Mouse (Mus musculus): ENCODE data around the gene Xylt1. TPM values are rescaled to one million over a fixed set of nuclear protein-coding genes. Genes with fewer than 3 reads are reported as not detected.

Xylt1 gene
- polyA plus RNA-seq, 1 experiment, result 8.3 TPM

DNA sequence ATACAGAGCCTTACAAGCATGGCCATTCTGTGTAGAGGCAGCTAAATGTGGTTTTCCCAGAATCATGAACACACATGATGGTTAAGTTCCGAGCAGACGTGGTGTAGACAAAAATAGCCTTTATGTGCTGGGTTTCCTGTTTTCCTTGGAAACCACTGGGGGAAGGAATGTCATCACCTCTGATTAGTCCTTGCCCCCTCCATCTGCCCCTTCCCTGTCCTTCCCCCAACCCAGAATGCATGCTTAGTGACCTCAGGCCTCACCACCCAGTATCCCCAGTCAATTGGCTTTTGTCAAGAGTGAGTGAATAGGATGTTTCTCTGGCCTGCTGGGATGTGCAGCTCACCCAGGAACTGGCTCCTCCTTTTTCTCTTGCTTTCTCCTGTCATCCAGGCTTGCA is 93.5 kb downstream of the Xylt1 start:
- H3K4me3 ChIP-seq (replicated peaks; ENCODE audit: insufficient read depth, low read depth, low read length), result no peak overlapping the region
- DNase-seq, result no peak
- no peak overlapping the region for H3K27ac ChIP-seq (ENCODE audit: insufficient read depth, low read length)
- no peak for TF ChIP-seq POLR2A (IDR thresholded peaks at IDR 0.05; ENCODE audit: borderline replicate concordance, insufficient read depth, low read length)
- TF ChIP-seq CTCF (IDR thresholded peaks at IDR 0.05; ENCODE audit: borderline replicate concordance, insufficient read depth, low read depth, low read length), result no peak
- 82% methylated on average over 2 of the region's 2 CpGs for WGBS
- H3K27me3 ChIP-seq (ENCODE audit: control insufficient read depth, insufficient read depth, low read length), result no peaks in the 10 kb centered on the region
- H3K4me1 ChIP-seq (ENCODE audit: control insufficient read depth, insufficient read depth, low read length), result no peaks in the 10 kb centered on the region; the same call in 1 of the 2 replicates

DNA sequence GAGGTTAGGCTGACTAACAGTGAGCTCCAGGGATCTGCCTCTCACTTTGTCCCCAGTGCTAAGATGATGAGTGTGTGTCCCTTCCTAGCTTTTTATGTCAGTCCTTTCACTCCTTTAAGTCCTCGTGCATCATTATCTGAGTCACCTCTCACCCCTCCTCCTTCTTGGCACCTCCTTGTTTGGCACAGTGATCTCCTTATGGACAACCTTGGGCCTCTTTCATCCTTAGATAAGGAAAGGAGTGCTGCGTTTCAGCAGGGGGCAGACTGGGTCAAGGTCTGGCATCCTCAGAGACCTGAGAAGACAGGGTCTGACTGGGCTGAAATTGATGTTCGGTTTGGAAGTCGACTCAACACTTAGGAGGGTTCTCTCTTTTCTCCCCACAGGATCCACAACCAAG is 94.3 kb downstream of the Xylt1 start:
- Histone ChIP-seq H3K4me1 (ENCODE audit: control insufficient read depth, insufficient read depth, low read length) (no peaks in the 10 kb centered on the region; the same call in 1 of the 2 replicates), H3K27ac (ENCODE audit: insufficient read depth, low read length) (no peak overlapping the region), H3K4me3 (replicated peaks; ENCODE audit: insufficient read depth, low read depth, low read length) (no peak overlapping the region), H3K27me3 (ENCODE audit: control insufficient read depth, insufficient read depth, low read length) (no peaks in the 10 kb centered on the region)
- WGBS, result 92% methylated on average over 4 of the region's 4 CpGs
- TF ChIP-seq CTCF (IDR thresholded peaks at IDR 0.05; ENCODE audit: borderline replicate concordance, insufficient read depth, low read depth, low read length) (no peak), POLR2A (IDR thresholded peaks at IDR 0.05; ENCODE audit: borderline replicate concordance, insufficient read depth, low read length) (no peak)
- no peak for DNase-seq

DNA sequence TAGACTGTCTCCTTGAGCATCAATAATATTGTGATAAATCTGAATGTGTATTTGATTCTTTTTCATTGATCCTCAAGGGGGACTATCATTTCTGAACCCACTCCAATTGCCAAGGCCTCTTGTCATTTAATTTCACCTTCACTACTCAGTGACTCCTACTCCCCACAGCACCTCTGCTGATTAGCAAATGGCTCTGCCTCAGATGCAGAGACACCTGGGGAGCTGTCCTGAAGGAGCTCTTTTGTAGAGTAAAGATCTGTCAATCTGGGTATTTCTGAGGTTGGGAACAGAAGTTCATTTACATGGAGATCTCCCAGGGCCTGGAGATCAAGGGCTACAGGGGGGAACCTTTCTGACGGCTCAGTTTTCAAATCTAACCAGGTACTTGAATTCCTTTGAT is 98.2 kb downstream of the Xylt1 start:
- 80% methylated on average over 1 of the region's 1 CpGs for WGBS
- Histone ChIP-seq H3K4me3 (replicated peaks; ENCODE audit: insufficient read depth, low read depth, low read length) (no peak overlapping the region), H3K27me3 (ENCODE audit: control insufficient read depth, insufficient read depth, low read length) (no peaks in the 10 kb centered on the region), H3K4me1 (ENCODE audit: control insufficient read depth, insufficient read depth, low read length) (no peaks in the 10 kb centered on the region), H3K27ac (ENCODE audit: insufficient read depth, low read length) (no peak overlapping the region)
- no peak for DNase-seq
- TF ChIP-seq POLR2A (IDR thresholded peaks at IDR 0.05; ENCODE audit: borderline replicate concordance, insufficient read depth, low read length) (no peak), CTCF (IDR thresholded peaks at IDR 0.05; ENCODE audit: borderline replicate concordance, insufficient read depth, low read depth, low read length) (no peak)

DNA sequence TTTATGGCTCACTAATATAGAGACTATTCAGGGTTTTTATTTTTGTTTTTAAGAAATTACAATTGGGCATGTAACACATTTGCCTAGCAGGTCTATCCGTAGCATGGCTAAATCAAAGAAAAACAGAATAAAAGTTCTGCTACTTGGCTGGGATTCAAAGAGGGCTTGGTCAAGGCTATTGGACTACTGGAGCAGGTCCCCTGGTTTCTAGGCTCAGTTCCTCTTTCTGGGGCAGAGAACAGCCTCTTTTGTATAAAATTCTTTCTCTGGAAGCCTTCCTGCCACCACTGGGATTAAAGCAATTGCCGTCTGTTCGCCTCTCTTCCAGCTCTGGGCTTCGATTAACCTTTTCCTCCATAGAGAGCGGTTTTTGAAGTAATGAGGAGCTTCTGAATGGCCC is 100.1 kb downstream of the Xylt1 start:
- TF ChIP-seq CTCF (IDR thresholded peaks at IDR 0.05; ENCODE audit: borderline replicate concordance, insufficient read depth, low read depth, low read length) (no peak), POLR2A (IDR thresholded peaks at IDR 0.05; ENCODE audit: borderline replicate concordance, insufficient read depth, low read length) (no peak)
- 82% methylated on average over 5 of the region's 5 CpGs for WGBS
- H3K4me3 ChIP-seq (replicated peaks; ENCODE audit: insufficient read depth, low read depth, low read length), result no peak overlapping the region
- no peaks in the 10 kb centered on the region for H3K27me3 ChIP-seq (ENCODE audit: control insufficient read depth, insufficient read depth, low read length)
- no peak overlapping the region for H3K27ac ChIP-seq (ENCODE audit: insufficient read depth, low read length)
- no peaks in the 10 kb centered on the region for H3K4me1 ChIP-seq (ENCODE audit: control insufficient read depth, insufficient read depth, low read length)
- no peak for DNase-seq

DNA sequence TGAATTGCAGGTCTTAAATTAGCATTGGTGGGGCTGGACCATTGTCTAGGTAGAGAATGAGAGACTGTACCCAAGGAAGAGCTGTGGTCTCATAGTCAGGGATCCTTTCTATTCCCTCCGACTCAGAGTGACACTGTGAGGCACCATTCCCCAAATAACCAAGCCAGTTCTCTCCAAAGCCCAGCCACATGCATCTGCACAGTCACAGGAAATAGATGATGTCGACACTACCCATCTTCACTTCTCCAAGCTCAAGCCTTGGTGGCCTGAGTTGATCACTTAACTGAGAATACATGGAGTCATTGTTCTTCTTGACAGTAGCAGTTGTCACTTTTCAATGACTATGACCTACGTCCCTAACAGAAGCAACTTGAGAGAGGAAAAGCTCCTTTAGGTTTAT is 100.6 kb downstream of the Xylt1 start:
- no peak overlapping the region for H3K27ac ChIP-seq (ENCODE audit: insufficient read depth, low read length)
- H3K4me3 ChIP-seq (replicated peaks; ENCODE audit: insufficient read depth, low read depth, low read length), result no peak overlapping the region
- no peak for DNase-seq
- TF ChIP-seq POLR2A (IDR thresholded peaks at IDR 0.05; ENCODE audit: borderline replicate concordance, insufficient read depth, low read length), result no peak
- no peak for TF ChIP-seq CTCF (IDR thresholded peaks at IDR 0.05; ENCODE audit: borderline replicate concordance, insufficient read depth, low read depth, low read length)
- no peaks in the 10 kb centered on the region for H3K4me1 ChIP-seq (ENCODE audit: control insufficient read depth, insufficient read depth, low read length)
- no peaks in the 10 kb centered on the region for H3K27me3 ChIP-seq (ENCODE audit: control insufficient read depth, insufficient read depth, low read length)
- WGBS, result 98% methylated on average over 3 of the region's 3 CpGs

DNA sequence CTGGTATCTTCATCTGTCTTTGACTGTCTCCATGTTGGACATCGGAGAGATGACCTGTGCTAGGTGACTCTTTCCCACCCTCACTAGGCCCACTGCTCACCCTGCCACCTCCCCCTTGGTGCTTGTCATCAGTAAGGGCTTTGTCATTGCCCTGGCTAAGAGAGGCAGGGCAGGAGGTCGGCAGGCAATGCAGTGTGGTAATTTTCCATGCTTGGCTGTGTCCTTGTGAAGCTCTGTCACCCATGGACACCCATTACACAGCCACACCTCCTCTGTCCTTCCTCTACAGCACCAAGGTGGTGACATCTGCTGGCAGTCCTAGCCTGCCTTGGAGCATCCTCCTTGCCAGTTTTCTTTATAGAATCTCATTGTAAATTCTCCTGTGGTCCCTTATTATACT is 101.9 kb downstream of the Xylt1 start:
- Histone ChIP-seq H3K4me3 (replicated peaks; ENCODE audit: insufficient read depth, low read depth, low read length) (no peak overlapping the region), H3K27me3 (ENCODE audit: control insufficient read depth, insufficient read depth, low read length) (no peaks in the 10 kb centered on the region), H3K27ac (ENCODE audit: insufficient read depth, low read length) (no peak overlapping the region), H3K4me1 (ENCODE audit: control insufficient read depth, insufficient read depth, low read length) (no peaks in the 10 kb centered on the region)
- TF ChIP-seq POLR2A (IDR thresholded peaks at IDR 0.05; ENCODE audit: borderline replicate concordance, insufficient read depth, low read length), result no peak
- no peak for TF ChIP-seq CTCF (IDR thresholded peaks at IDR 0.05; ENCODE audit: borderline replicate concordance, insufficient read depth, low read depth, low read length)
- WGBS, result 63% methylated on average over 2 of the region's 2 CpGs
- DNase-seq, result no peak

DNA sequence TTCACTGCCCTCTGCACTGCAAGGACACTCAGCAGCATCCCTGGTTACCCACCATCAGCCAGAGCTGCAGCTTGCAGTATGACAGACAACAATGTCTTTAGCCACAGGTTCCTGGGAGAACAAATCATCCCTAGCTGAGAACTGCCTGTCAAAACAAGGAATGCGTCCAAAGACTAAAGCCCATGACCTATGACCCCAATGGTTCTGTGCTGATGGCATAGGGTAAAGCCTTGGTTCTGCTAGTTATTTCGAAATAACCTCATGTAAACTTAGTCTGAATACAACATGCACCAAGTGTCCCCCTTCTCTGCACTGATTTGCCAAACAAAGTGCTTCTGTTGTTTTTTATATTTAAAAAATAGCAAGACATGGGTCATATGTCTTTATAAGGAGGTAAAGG is 103.8 kb downstream of the Xylt1 start:
- H3K27me3 ChIP-seq (ENCODE audit: control insufficient read depth, insufficient read depth, low read length), result no peaks in the 10 kb centered on the region
- no peaks in the 10 kb centered on the region for H3K4me1 ChIP-seq (ENCODE audit: control insufficient read depth, insufficient read depth, low read length)
- WGBS, result 76% methylated on average over 2 of the region's 2 CpGs
- DNase-seq, result no peak
- H3K27ac ChIP-seq (ENCODE audit: insufficient read depth, low read length), result no peak overlapping the region
- no peak overlapping the region for H3K4me3 ChIP-seq (replicated peaks; ENCODE audit: insufficient read depth, low read depth, low read length)
- TF ChIP-seq POLR2A (IDR thresholded peaks at IDR 0.05; ENCODE audit: borderline replicate concordance, insufficient read depth, low read length) (no peak), CTCF (IDR thresholded peaks at IDR 0.05; ENCODE audit: borderline replicate concordance, insufficient read depth, low read depth, low read length) (no peak)

DNA sequence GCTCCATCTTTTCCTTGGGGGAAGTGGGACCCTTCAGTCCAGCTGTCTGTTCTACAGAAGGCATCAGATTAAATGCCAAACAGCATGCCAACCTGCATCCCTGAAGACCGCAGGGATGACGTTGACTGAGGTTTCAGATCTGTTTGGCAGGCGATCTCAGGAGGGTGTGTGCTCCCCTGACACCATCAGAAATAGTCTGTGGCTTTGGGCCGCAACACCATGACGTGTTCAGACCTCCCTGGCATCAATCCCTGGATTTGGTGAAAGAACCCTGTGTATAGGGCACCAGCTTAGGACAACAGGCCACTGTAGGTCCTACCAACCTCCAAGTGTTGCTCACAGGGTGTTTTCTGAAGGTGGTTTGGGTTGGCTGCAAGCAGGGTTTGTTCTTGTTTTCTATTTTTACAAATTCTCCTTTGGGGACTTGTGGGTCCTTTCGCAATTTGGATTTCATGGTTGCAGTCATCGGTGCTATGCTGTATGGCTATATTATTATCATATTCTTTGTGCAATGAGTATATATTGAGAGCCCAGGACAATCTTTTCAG is 104.3 kb downstream of the Xylt1 start:
- no peak overlapping the region for H3K4me3 ChIP-seq (replicated peaks; ENCODE audit: insufficient read depth, low read depth, low read length)
- TF ChIP-seq CTCF (IDR thresholded peaks at IDR 0.05; ENCODE audit: borderline replicate concordance, insufficient read depth, low read depth, low read length) (no peak), POLR2A (IDR thresholded peaks at IDR 0.05; ENCODE audit: borderline replicate concordance, insufficient read depth, low read length) (no peak)
- H3K4me1 ChIP-seq (ENCODE audit: control insufficient read depth, insufficient read depth, low read length), result no peaks in the 10 kb centered on the region
- no peaks in the 10 kb centered on the region for H3K27me3 ChIP-seq (ENCODE audit: control insufficient read depth, insufficient read depth, low read length)
- WGBS, result 66% methylated on average over 7 of the region's 7 CpGs
- no peak for DNase-seq
- H3K27ac ChIP-seq (ENCODE audit: insufficient read depth, low read length), result no peak overlapping the region
